Mouse (Mus musculus) hindbrain, embryonic 10.5 days (tissue): Measurements from ENCODE around the gene Eml6. TPM values are rescaled to one million over a fixed set of nuclear protein-coding genes. Genes with fewer than 3 reads are reported as not detected.
"Not testable (repeated sequence)": the region's sequence is repeated elsewhere in the genome, so short reads cannot be mapped to it uniquely, and the experiment has no call there.

Source experiments
- DNase-seq: peaks from one replicate; pipeline ENCODE4 v3.0.0-alpha.2; 2017; ENCODE audit warnings: low spot score
- H3K27ac ChIP-seq: fragments of 300-500 bp; sonication (generic); 2 replicates; pipeline ENCODE4 v1.5.1; 2016; ENCODE audit warnings: mild to moderate bottlenecking, moderate library complexity
- H3K27me3 ChIP-seq: fragments of 300-500 bp; sonication (generic); 2 replicates; pipeline ENCODE4 v1.6.1; 2016; ENCODE audit warnings: mild to moderate bottlenecking; ENCODE audit not compliant: poor library complexity, insufficient read depth, severe bottlenecking
- H3K36me3 ChIP-seq: fragments of 300-500 bp; sonication (generic); 2 replicates; pipeline ENCODE4 v1.6.1; 2016; ENCODE audit warnings: mild to moderate bottlenecking, moderate library complexity
- H3K4me1 ChIP-seq: fragments of 300-500 bp; sonication (generic); replicated peaks from 2 replicates; pipeline ENCODE4 v1.6.1; 2016; ENCODE audit warnings: mild to moderate bottlenecking
- H3K4me3 ChIP-seq: fragments of 300-500 bp; sonication (generic); 2 replicates; pipeline ENCODE4 v1.5.1; 2016; ENCODE audit warnings: mild to moderate bottlenecking, moderate library complexity
- H3K9me3 ChIP-seq: fragments of 300-500 bp; sonication (generic); 2 replicates; pipeline ENCODE4 v1.6.1; 2016; ENCODE audit warnings: mild to moderate bottlenecking, moderate library complexity
- WGBS: fragments of 180-500 bp; shearing (Covaris S2); methylation state at CpG from one replicate; pipeline ENCODE4 v1.1.7; 2016; 5-methylcytosine and 5-hydroxymethylcytosine counted together
- polyA plus RNA-seq: library from polyadenylated mRNA; unstranded; fragments of >200 nt; fragmentation: Nextera tagmentation; extraction: Ambion mirVana; gene quantifications from 2 replicates; pipeline ENCODE4 v1.2.1, GENCODE M21; 2016

The Eml6 gene
- polyA plus RNA-seq, 1 experiment from 2014 or later = 0.95 TPM

- Histone ChIP-seq H3K9me3 (0 out of 2 replicates have a peak, but pooled peaks cover 3% of the 10 kb centered on the region), H3K4me1 (peaks cover 9% of the 10 kb centered on the region), H3K27me3 (no peaks in the 10 kb centered on the region), H3K4me3 (no peak overlapping the region), H3K27ac (no peak overlapping the region), H3K36me3 (no peaks in the 10 kb centered on the region)
- DNase-seq = no peak
Measured at GRCm38 (mm10) chr11:29777964-29778363, 247.9 kb downstream of the Eml6 start.

DNA sequence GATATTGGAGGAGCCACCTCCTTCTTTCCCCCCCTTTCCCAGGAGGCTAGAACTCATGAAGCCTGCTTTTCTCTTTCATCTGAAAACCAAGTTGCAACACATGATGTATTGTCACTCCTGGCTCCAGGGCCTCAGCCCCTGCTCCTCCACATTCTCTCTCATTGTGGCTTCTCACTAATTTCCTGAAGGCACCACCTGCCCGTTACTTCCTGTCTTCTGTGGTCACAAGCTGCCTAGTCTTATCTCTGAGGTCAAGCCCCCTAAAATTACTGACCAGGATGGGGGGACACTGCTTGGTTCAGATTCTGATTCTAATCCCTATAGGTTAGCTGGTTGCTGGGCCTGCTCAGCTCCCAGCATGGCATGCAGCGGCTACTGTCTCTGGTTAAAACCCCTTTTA, 251.1 kb downstream of the Eml6 start:
- no peak for DNase-seq
- 64% methylated on average over 2 of the region's 2 CpGs for WGBS
- Histone ChIP-seq H3K4me1 (peaks cover 9% of the 10 kb centered on the region), H3K9me3 (0 out of 2 replicates have a peak, but pooled peaks cover 3% of the 10 kb centered on the region), H3K27me3 (no peaks in the 10 kb centered on the region), H3K4me3 (no peak overlapping the region), H3K36me3 (no peaks in the 10 kb centered on the region), H3K27ac (peak overlapping the region; percentile 51; the same call in 1 of the 2 replicates)

DNA sequence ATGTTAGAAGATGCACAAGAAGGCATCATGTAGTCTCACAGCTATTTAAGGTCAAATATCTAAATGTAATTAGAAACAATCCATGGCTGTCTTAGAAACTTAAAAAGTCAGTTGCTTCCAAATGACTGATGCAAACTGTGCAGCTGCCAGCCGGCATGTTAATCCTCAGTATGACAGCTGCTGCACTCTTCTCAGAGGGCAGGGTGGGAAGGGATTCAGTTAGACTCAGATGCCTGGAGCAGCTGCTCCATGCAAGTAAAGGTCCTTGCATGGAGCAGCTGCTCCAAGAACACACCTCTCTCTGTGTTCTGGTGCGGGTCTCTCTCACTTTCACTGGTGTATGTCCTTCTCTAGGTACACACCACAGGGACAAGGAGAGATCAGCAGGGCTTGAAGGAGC, 251.5 kb downstream of the Eml6 start:
- H3K4me3 ChIP-seq = no peak overlapping the region
- 53% methylated on average over 2 of the region's 2 CpGs for WGBS
- DNase-seq = peak; percentile 17
- H3K36me3 ChIP-seq = no peaks in the 10 kb centered on the region
- peak overlapping the region; percentile 51; the same call in 1 of the 2 replicates for H3K27ac ChIP-seq
- 0 out of 2 replicates have a peak, but pooled peaks cover 3% of the 10 kb centered on the region for H3K9me3 ChIP-seq
- H3K4me1 ChIP-seq = peaks cover 6% of the 10 kb centered on the region
- no peaks in the 10 kb centered on the region for H3K27me3 ChIP-seq

GRCm38 (mm10) chr11:29772279-29772678, 253.6 kb downstream of the Eml6 start:
- Histone ChIP-seq H3K27ac (no peak overlapping the region), H3K4me1 (peaks cover 11% of the 10 kb centered on the region), H3K4me3 (no peak overlapping the region), H3K36me3 (no peaks in the 10 kb centered on the region), H3K27me3 (no peaks in the 10 kb centered on the region), H3K9me3 (no peaks in the 10 kb centered on the region)
- DNase-seq = no peak
- 95% methylated on average over 1 of the region's 1 CpGs for WGBS

GRCm38 (mm10) chr11:29770666-29771400, 255.0 kb downstream of the Eml6 start:
- Histone ChIP-seq H3K27ac (no peak overlapping the region), H3K9me3 (no peaks in the 10 kb centered on the region), H3K36me3 (no peaks in the 10 kb centered on the region), H3K27me3 (no peaks in the 10 kb centered on the region), H3K4me3 (no peak overlapping the region), H3K4me1 (peaks cover 11% of the 10 kb centered on the region)
- no peak for DNase-seq
- WGBS = 63% methylated on average over 3 of the region's 3 CpGs

GRCm38 (mm10) chr11:29768523-29768922, 257.3 kb downstream of the Eml6 start:
- no peak overlapping the region for H3K4me3 ChIP-seq
- no peaks in the 10 kb centered on the region for H3K27me3 ChIP-seq
- no peaks in the 10 kb centered on the region for H3K9me3 ChIP-seq
- DNase-seq = no peak
- no peaks in the 10 kb centered on the region for H3K36me3 ChIP-seq
- no peak overlapping the region for H3K27ac ChIP-seq
- H3K4me1 ChIP-seq = peaks cover 9% of the 10 kb centered on the region

DNA sequence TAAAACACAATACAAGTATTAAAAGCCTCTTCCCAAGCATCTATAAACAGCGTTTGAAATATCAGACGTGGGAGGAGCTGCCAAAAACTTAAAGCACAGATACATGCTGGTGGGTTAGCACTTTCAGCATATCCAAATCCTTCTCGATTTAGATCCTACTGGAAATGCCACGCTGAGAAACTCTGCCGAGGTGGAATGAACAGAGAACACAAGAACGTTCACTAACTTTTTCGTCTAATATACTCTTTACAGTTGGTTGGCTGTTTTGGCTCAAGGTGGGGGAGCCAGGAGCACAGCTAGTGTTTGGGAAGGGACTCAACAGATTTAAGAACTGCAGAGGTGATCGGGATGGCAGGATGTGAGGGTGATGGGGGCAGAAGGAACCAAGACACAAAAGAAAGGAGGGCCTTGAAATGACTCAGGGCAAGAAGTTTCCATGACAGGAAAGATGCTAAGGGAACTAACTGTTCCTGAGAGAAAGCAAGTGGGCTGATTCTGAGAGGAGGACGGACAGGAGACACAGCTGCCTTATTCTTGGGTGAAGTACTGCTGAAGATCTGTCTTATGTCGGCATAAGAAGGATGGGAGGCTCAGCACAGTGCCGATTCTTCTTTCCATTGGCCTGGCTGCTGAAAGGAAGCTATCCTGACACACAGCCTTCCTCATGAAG, 259.4 kb downstream of the Eml6 start:
- Histone ChIP-seq H3K4me1 (peaks cover 9% of the 10 kb centered on the region), H3K36me3 (no peaks in the 10 kb centered on the region), H3K9me3 (no peaks in the 10 kb centered on the region), H3K4me3 (no peak overlapping the region), H3K27me3 (no peaks in the 10 kb centered on the region), H3K27ac (no peak overlapping the region)
- WGBS = 85% methylated on average over 11 of the region's 11 CpGs
- no peak for DNase-seq

DNA sequence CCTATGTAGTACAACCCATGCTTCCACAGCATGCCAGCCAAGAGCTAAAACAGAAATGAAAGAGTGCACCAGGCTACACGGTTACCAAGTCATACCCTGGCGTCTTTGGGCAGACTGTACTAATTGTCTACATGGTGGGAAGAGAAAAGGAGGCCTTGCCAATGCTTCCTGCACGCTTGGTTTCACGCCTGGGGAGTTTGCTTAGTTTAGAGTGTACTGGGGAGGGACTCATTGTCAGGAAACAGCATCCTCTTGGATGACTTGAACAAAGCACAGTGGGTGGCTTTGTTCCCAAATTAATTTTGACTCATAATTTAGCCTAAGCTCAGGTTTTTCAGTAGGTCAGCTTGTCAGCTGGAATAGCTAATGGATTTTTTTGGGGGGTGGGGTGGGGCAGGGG, 260.8 kb downstream of the Eml6 start:
- DNase-seq = no peak
- Histone ChIP-seq H3K27ac (no peak overlapping the region), H3K36me3 (no peaks in the 10 kb centered on the region), H3K9me3 (no peaks in the 10 kb centered on the region), H3K4me3 (no peak overlapping the region), H3K4me1 (peaks cover 9% of the 10 kb centered on the region), H3K27me3 (no peaks in the 10 kb centered on the region)
- 50% methylated on average over 4 of the region's 4 CpGs for WGBS

- H3K36me3 ChIP-seq = no peaks in the 10 kb centered on the region
- H3K27me3 ChIP-seq = no peaks in the 10 kb centered on the region
- WGBS = 94% methylated on average over 1 of the region's 1 CpGs
- no peaks in the 10 kb centered on the region for H3K9me3 ChIP-seq
- no peak overlapping the region for H3K4me3 ChIP-seq
- no peak for DNase-seq
- peaks cover 5% of the 10 kb centered on the region; the same call in 1 of the 2 replicates for H3K4me1 ChIP-seq
- no peak overlapping the region for H3K27ac ChIP-seq
Measured at GRCm38 (mm10) chr11:29762768-29763167, 263.1 kb downstream of the Eml6 start.

- H3K27ac ChIP-seq = no peak overlapping the region
- 94% methylated on average over 9 of the region's 9 CpGs for WGBS
- H3K27me3 ChIP-seq = no peaks in the 10 kb centered on the region
- H3K36me3 ChIP-seq = no peaks in the 10 kb centered on the region
- no peak for DNase-seq
- H3K4me3 ChIP-seq = no peak overlapping the region
- H3K4me1 ChIP-seq = peaks cover 5% of the 10 kb centered on the region; the same call in 1 of the 2 replicates
- H3K9me3 ChIP-seq = no peaks in the 10 kb centered on the region
Measured at GRCm38 (mm10) chr11:29761387-29761786, 264.4 kb downstream of the Eml6 start.

- H3K9me3 ChIP-seq = no peaks in the 10 kb centered on the region
- no peaks in the 10 kb centered on the region for H3K36me3 ChIP-seq
- 86% methylated on average over 5 of the region's 5 CpGs for WGBS
- H3K4me3 ChIP-seq = no peak overlapping the region
- H3K27me3 ChIP-seq = no peaks in the 10 kb centered on the region
- no peaks in the 10 kb centered on the region for H3K4me1 ChIP-seq
- DNase-seq = no peak
- no peak overlapping the region for H3K27ac ChIP-seq
Measured at GRCm38 (mm10) chr11:29758617-29759016, 267.2 kb downstream of the Eml6 start.

GRCm38 (mm10) chr11:29756007-29756406, 269.8 kb downstream of the Eml6 start:
- not testable (repeated sequence) for H3K36me3 ChIP-seq, H3K9me3 ChIP-seq, H3K27ac ChIP-seq, H3K4me3 ChIP-seq, DNase-seq, H3K27me3 ChIP-seq, H3K4me1 ChIP-seq
- WGBS = 92% methylated on average over 5 of the region's 5 CpGs
